Mouse (Mus musculus) retina, adult 2 months (tissue): ENCODE data around the gene Parva.

Experiments used
- DNase-seq: peaks from one replicate; pipeline ENCODE4 v3.0.0-alpha.2; 2012; ENCODE audit warnings: low read depth, low spot score

Gene Parva

GRCm38 (mm10) chr7:112512257-112512656, 85.0 kb downstream of the Parva start:
- DNase-seq = no peak

- no peak for DNase-seq
These were observed 85.6 kb downstream of the Parva start for GRCm38 (mm10) chr7:112512895-112513294.

GRCm38 (mm10) chr7:112514636-112515193, 87.4 kb downstream of the Parva start:
- no peak for DNase-seq

GRCm38 (mm10) chr7:112525465-112525864, 98.2 kb downstream of the Parva start:
- DNase-seq = no peak

GRCm38 (mm10) chr7:112526226-112526625, 98.9 kb downstream of the Parva start:
- DNase-seq = no peak

GRCm38 (mm10) chr7:112527230-112527629, 99.9 kb downstream of the Parva start:
- no peak for DNase-seq

GRCm38 (mm10) chr7:112528059-112528458, 100.8 kb downstream of the Parva start:
- no peak for DNase-seq

- DNase-seq = no peak
These were observed 101.5 kb downstream of the Parva start for GRCm38 (mm10) chr7:112528582-112529360.

GRCm38 (mm10) chr7:112530924-112531323, 103.6 kb downstream of the Parva start:
- DNase-seq = no peak

- no peak for DNase-seq
These were observed 106.8 kb downstream of the Parva start for GRCm38 (mm10) chr7:112534148-112534547.

- peak; percentile 16 for DNase-seq
These were observed 108.2 kb downstream of the Parva start for GRCm38 (mm10) chr7:112535408-112535921.

GRCm38 (mm10) chr7:112549136-112549535, 121.8 kb downstream of the Parva start:
- DNase-seq = no peak

GRCm38 (mm10) chr7:112561504-112561903, 134.2 kb downstream of the Parva start:
- no peak for DNase-seq

GRCm38 (mm10) chr7:112567004-112567403, 139.7 kb downstream of the Parva start:
- DNase-seq = no peak

- DNase-seq = no peak
These were observed 141.7 kb downstream of the Parva start for GRCm38 (mm10) chr7:112568961-112569360.

- DNase-seq = no peak
These were observed 154.3 kb downstream of the Parva start for GRCm38 (mm10) chr7:112581621-112582020.

- no peak for DNase-seq
These were observed 155.6 kb downstream of the Parva start for GRCm38 (mm10) chr7:112582882-112583405.

- DNase-seq = no peak
These were observed 160.1 kb downstream of the Parva start for GRCm38 (mm10) chr7:112587449-112587848.

GRCm38 (mm10) chr7:112589530-112589929, 162.2 kb downstream of the Parva start:
- DNase-seq = no peak

GRCm38 (mm10) chr7:112593586-112593985, 166.3 kb downstream of the Parva start:
- no peak for DNase-seq

- no peak for DNase-seq
These were observed 168.0 kb downstream of the Parva start for GRCm38 (mm10) chr7:112595226-112595850.

GRCm38 (mm10) chr7:112599650-112600049, 172.3 kb downstream of the Parva start:
- no peak for DNase-seq
